ENCODE assay signal across 8 mouse cellular contexts in genomic region chr5:124115990-124116845, GRCm38 (mm10). TPM values are rescaled to one million over a fixed set of nuclear protein-coding genes. Genes with fewer than 3 reads are reported as not detected.
A peak's percentile ranks its signal among the peaks of the same experiment; 100 is the strongest.
DNase-seq lines count a peak whose midpoint lies in the region; ATAC-seq and TF ChIP-seq lines count a peak whose summit lies in the region.

Gene Arl6ip4 (plus strand): TSS chr5:124116089.

- peaks cover 60% of the 10 kb centered on the region for H3K36me3 ChIP-seq in erythroblast, embryonic 14.5 days (ENCODE audit: control insufficient read depth)
- peaks cover 53% of the 10 kb centered on the region for H3K36me3 ChIP-seq in heart, embryonic 13.5 days
- H3K36me3 ChIP-seq in liver, embryonic 14.5 days (replicated peaks; ENCODE audit: control insufficient read depth, insufficient read depth, low read depth), result peaks cover 4% of the 10 kb centered on the region
- H3K36me3 ChIP-seq in neural tube, embryonic 11.5 days (ENCODE audit: control insufficient read depth, insufficient read depth, low read length), result peaks cover 18% of the 10 kb centered on the region
- H3K36me3 ChIP-seq in stomach, embryonic 16.5 days (ENCODE audit: control insufficient read depth, insufficient read depth, low read length), result peaks cover 3% of the 10 kb centered on the region; the same call in 1 of the 2 replicates

- H3K4me2 ChIP-seq in heart, embryonic 13.5 days, result peak within 1 kb of the TSS; percentile 99
- peak within 1 kb of the TSS; percentile 89 for H3K4me2 ChIP-seq in liver, embryonic 14.5 days (ENCODE audit: low read depth)
- peak within 1 kb of the TSS; percentile 93 for H3K4me2 ChIP-seq in neural tube, embryonic 11.5 days (ENCODE audit: low read depth)
- peak within 1 kb of the TSS; percentile 96 for H3K4me2 ChIP-seq in stomach, embryonic 16.5 days (ENCODE audit: low read depth, low read length)

- H3K27me3 ChIP-seq in erythroblast, embryonic 14.5 days (ENCODE audit: control insufficient read depth), result no peaks in the 10 kb centered on the region
- no peaks in the 10 kb centered on the region for H3K27me3 ChIP-seq in heart, embryonic 13.5 days (replicated peaks)
- no peaks in the 10 kb centered on the region for H3K27me3 ChIP-seq in liver, embryonic 14.5 days (ENCODE audit: control insufficient read depth, insufficient read depth, low read length)
- no peaks in the 10 kb centered on the region for H3K27me3 ChIP-seq in neural tube, embryonic 11.5 days (ENCODE audit: control insufficient read depth, insufficient read depth, low read length)
- no peaks in the 10 kb centered on the region for H3K27me3 ChIP-seq in stomach, embryonic 16.5 days (ENCODE audit: control insufficient read depth, insufficient read depth, low read length)

- TF ChIP-seq CTCF in bone marrow macrophage, adult 2 months (IDR thresholded peaks at IDR 0.05; ENCODE audit: low read depth, low read length), result no peak
- no peak for TF ChIP-seq CTCF in liver, embryonic 14.5 days (IDR thresholded peaks at IDR 0.05; ENCODE audit: low read depth)

- peak within 1 kb of the TSS; percentile 98 for H3K4me3 ChIP-seq in bone marrow macrophage, adult 2 months (ENCODE audit: insufficient read depth, low read length)
- H3K4me3 ChIP-seq in erythroblast, embryonic 14.5 days (replicated peaks), result peak within 1 kb of the TSS; percentile 84
- peak within 1 kb of the TSS; percentile 95 for H3K4me3 ChIP-seq in heart, embryonic 13.5 days
- peak within 1 kb of the TSS; percentile 93 to 97 for H3K4me3 ChIP-seq in liver, embryonic 14.5 days (ENCODE audit: insufficient read depth in 1 of 2, low read depth in 2 of 2, low read length in 2 of 2)
- H3K4me3 ChIP-seq in neural tube, embryonic 11.5 days (ENCODE audit: low read depth, low read length), result peak within 1 kb of the TSS; percentile 95
- peak within 1 kb of the TSS; percentile 95 for H3K4me3 ChIP-seq in stomach, embryonic 16.5 days (replicated peaks; ENCODE audit: low read length)

- H3K9ac ChIP-seq in heart, embryonic 13.5 days, result peak within 1 kb of the TSS; percentile 98
- peak within 1 kb of the TSS; percentile 97 for H3K9ac ChIP-seq in liver, embryonic 14.5 days (replicated peaks)
- peak within 1 kb of the TSS; percentile 85 for H3K9ac ChIP-seq in neural tube, embryonic 11.5 days (ENCODE audit: low read length)
- H3K9ac ChIP-seq in stomach, embryonic 16.5 days (ENCODE audit: low read length), result peak within 1 kb of the TSS; percentile 98

- peaks cover 13% of the 10 kb centered on the region; the same call in 1 of the 2 replicates for H3K4me1 ChIP-seq in bone marrow macrophage, adult 2 months (ENCODE audit: control insufficient read depth, insufficient read depth, low read length)
- peaks cover 73% of the 10 kb centered on the region for H3K4me1 ChIP-seq in erythroblast, embryonic 14.5 days (ENCODE audit: control insufficient read depth)
- peaks cover 37% of the 10 kb centered on the region for H3K4me1 ChIP-seq in heart, embryonic 13.5 days
- H3K4me1 ChIP-seq in liver, embryonic 14.5 days (replicated peaks; ENCODE audit: control insufficient read depth in 2 of 2, insufficient read depth in 2 of 2, low read length in 1 of 2), result peaks cover 7 to 20% of the 10 kb centered on the region in 2 experiments
- peaks cover 15% of the 10 kb centered on the region for H3K4me1 ChIP-seq in neural tube, embryonic 11.5 days (ENCODE audit: control insufficient read depth, insufficient read depth, low read length)
- peaks cover 21% of the 10 kb centered on the region for H3K4me1 ChIP-seq in stomach, embryonic 16.5 days (ENCODE audit: control insufficient read depth, insufficient read depth, low read length)

- ATAC-seq in heart, embryonic 13.5 days (ENCODE audit: extremely low read depth, insufficient number of reproducible peaks, low FRiP score, low TSS enrichment), result no peak
- no peak for ATAC-seq in liver, embryonic 14.5 days (ENCODE audit: insufficient read depth)
- ATAC-seq in neural tube, embryonic 11.5 days (ENCODE audit: insufficient read depth, low FRiP score, low TSS enrichment), result no peak
- ATAC-seq in stomach, embryonic 16.5 days (ENCODE audit: insufficient read depth, low FRiP score), result no peak

- H3K9me3 ChIP-seq in erythroblast, embryonic 14.5 days (ENCODE audit: control insufficient read depth, low read length), result no peaks in the 10 kb centered on the region
- H3K9me3 ChIP-seq in heart, embryonic 13.5 days, result no peaks in the 10 kb centered on the region
- H3K9me3 ChIP-seq in liver, embryonic 14.5 days (ENCODE audit: control insufficient read depth, low read length), result no peaks in the 10 kb centered on the region
- no peaks in the 10 kb centered on the region for H3K9me3 ChIP-seq in neural tube, embryonic 11.5 days (ENCODE audit: control insufficient read depth, low read length)
- H3K9me3 ChIP-seq in stomach, embryonic 16.5 days (replicated peaks; ENCODE audit: control insufficient read depth, low read length), result no peaks in the 10 kb centered on the region

- peak within 1 kb of the TSS; percentile 85 for H3K27ac ChIP-seq in bone marrow macrophage, adult 2 months (ENCODE audit: insufficient read depth, low read depth, low read length)
- peak within 1 kb of the TSS; percentile 87 for H3K27ac ChIP-seq in heart, embryonic 13.5 days (replicated peaks)
- H3K27ac ChIP-seq in liver, embryonic 14.5 days, result peak within 1 kb of the TSS; percentile 64
- H3K27ac ChIP-seq in neural tube, embryonic 11.5 days (ENCODE audit: low read depth, low read length), result peak within 1 kb of the TSS; percentile 40; the same call in 1 of the 2 replicates
- H3K27ac ChIP-seq in stomach, embryonic 16.5 days (ENCODE audit: low read length), result peak within 1 kb of the TSS; percentile 76

- TF ChIP-seq EP300 in liver, embryonic 14.5 days (IDR thresholded peaks at IDR 0.05; ENCODE audit: low read depth), result no peak

- WGBS in heart, embryonic 13.5 days, result under 1% methylated on average over 64 of the region's 64 CpGs
- under 1% methylated on average over 64 of the region's 64 CpGs for WGBS in liver, embryonic 14.5 days (ENCODE audit: insufficient replicate concordance)
- 2% methylated on average over 64 of the region's 64 CpGs for WGBS in neural tube, embryonic 11.5 days
- 1% methylated on average over 63 of the region's 64 CpGs for WGBS in stomach, embryonic 16.5 days

- peak; percentile 79 for DNase-seq in CD4-positive, CD25-positive, alpha-beta regulatory T cell, adult 2 months (ENCODE audit: low read depth, low spot score)
- peak; percentile 88 for DNase-seq in kidney, postnatal 10 days
- DNase-seq in liver, embryonic 14.5 days (ENCODE audit: low read depth in 3 of 3, low spot score in 3 of 3), result peak in 2 of 3 experiments; percentile 55 to 62
- peak; percentile 83 for DNase-seq in neural tube, embryonic 11.5 days (ENCODE audit: low spot score)

- no peak for TF ChIP-seq POLR2A in bone marrow macrophage, adult 2 months (IDR thresholded peaks at IDR 0.05; ENCODE audit: borderline replicate concordance, low read depth, low read length)

RNA-seq across cellular contexts. Expression of gene Arl6ip4, which starts in this region (rescaled TPM):
- 51.0 and 68.2 TPM in 2 replicates for polyA plus RNA-seq in bone marrow macrophage, adult 2 months (2012; ENCODE audit: insufficient read depth, insufficient read length, missing spikeins)
- 14.6 and 17.3 TPM in 2 replicates for polyA plus RNA-seq in erythroblast, embryonic 14.5 days (2012)
- 68.5 and 70.8 TPM in 2 replicates for polyA plus RNA-seq in heart, embryonic 13.5 days (2015; fragmentation: Nextera tagmentation; extraction: Ambion mirVana)
- polyA plus RNA-seq in liver, embryonic 14.5 days (2012; rRNA removed), result 34.4 and 50.6 TPM in 2 replicates
- 52.2 and 56.5 TPM in 2 replicates for polyA plus RNA-seq in liver, embryonic 14.5 days (2014; fragmentation: Nextera tagmentation; extraction: Ambion mirVana)
- polyA plus RNA-seq in neural tube, embryonic 11.5 days (2014; fragmentation: Nextera tagmentation; extraction: Ambion mirVana), result 84.7 and 88.9 TPM in 2 replicates
- polyA plus RNA-seq in stomach, embryonic 16.5 days (2015; fragmentation: Nextera tagmentation; extraction: Ambion mirVana), result 76.1 and 81.6 TPM in 2 replicates
